Mouse (Mus musculus): ENCODE data around the gene Npc2. TPM values are rescaled to one million over a fixed set of nuclear protein-coding genes. Genes with fewer than 3 reads are reported as not detected.

The Npc2 gene
- polyA plus RNA-seq, 1 experiment from 2014 or later, result 52.0 TPM

DNA sequence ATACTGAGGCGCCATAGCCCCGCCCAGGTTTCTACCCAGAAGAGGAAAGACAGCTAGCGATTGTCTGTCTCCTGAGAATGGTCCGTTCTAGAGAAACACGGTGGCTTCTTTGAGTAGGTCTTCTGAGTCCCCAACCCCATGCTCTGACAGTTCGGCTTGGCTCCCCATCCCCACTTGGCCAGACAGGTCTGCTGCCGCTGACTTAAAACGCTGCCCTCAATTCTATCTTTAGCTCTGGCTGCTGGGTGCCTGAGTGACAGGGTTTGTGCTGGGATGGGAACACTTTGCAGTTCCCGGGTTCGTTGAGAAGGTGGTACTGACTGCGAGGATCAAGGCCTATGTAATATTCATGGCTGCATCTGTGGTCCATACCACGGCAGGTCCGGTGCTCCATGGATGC is 39.6 kb downstream of the Npc2 start:
- H3K4me1 ChIP-seq (ENCODE audit: control insufficient read depth, insufficient read depth, low read length), result no peaks in the 10 kb centered on the region
- no peak overlapping the region for H3K9ac ChIP-seq (ENCODE audit: low read depth, low read length)
- H3K4me3 ChIP-seq (ENCODE audit: low read depth, low read length), result no peak overlapping the region
- no peaks in the 10 kb centered on the region for H3K9me3 ChIP-seq (replicated peaks; ENCODE audit: control insufficient read depth, low read length)
- no peak for ATAC-seq (replicated peaks; ENCODE audit: insufficient number of reproducible peaks, low FRiP score, low TSS enrichment)
- no peaks in the 10 kb centered on the region for H3K36me3 ChIP-seq (ENCODE audit: control insufficient read depth, insufficient read depth, low read length)
- no peak overlapping the region for H3K27ac ChIP-seq (ENCODE audit: low read depth, low read length)
- H3K27me3 ChIP-seq (ENCODE audit: control insufficient read depth, insufficient read depth, low read length), result no peaks in the 10 kb centered on the region
- H3K4me2 ChIP-seq, result no peak overlapping the region; the same call in 1 of the 2 replicates
- WGBS (ENCODE audit: insufficient replicate concordance), result 45% methylated on average over 13 of the region's 13 CpGs

DNA sequence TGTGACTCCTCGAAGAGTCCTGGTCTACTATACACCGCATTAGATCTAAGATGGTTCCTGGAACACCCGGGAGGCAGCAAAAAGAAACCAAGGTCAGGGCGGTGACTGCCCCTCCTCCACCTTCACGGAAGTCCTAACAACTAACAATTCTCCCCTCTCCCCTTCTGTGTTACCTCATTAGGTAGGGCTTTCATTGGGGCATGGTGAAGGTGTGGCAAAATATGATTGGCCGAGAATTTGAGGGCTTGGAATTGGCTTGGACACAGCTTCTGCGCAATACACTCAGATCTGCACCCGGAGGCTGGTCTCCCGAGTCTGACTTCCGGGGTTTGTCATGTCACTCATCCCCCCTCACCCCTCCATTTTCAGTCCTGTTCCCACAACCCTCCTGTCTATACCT is 44.5 kb downstream of the Npc2 start:
- no peak overlapping the region for H3K9ac ChIP-seq (ENCODE audit: low read depth, low read length)
- ATAC-seq (replicated peaks; ENCODE audit: insufficient number of reproducible peaks, low FRiP score, low TSS enrichment), result no peak
- H3K4me3 ChIP-seq (ENCODE audit: low read depth, low read length), result no peak overlapping the region
- H3K36me3 ChIP-seq (ENCODE audit: control insufficient read depth, insufficient read depth, low read length), result no peaks in the 10 kb centered on the region
- 91% methylated on average over 10 of the region's 10 CpGs for WGBS (ENCODE audit: insufficient replicate concordance)
- H3K4me2 ChIP-seq, result no peak overlapping the region
- no peaks in the 10 kb centered on the region for H3K27me3 ChIP-seq (ENCODE audit: control insufficient read depth, insufficient read depth, low read length)
- H3K9me3 ChIP-seq (replicated peaks; ENCODE audit: control insufficient read depth, low read length), result no peaks in the 10 kb centered on the region
- H3K27ac ChIP-seq (ENCODE audit: low read depth, low read length), result no peak overlapping the region
- H3K4me1 ChIP-seq (ENCODE audit: control insufficient read depth, insufficient read depth, low read length), result no peaks in the 10 kb centered on the region

DNA sequence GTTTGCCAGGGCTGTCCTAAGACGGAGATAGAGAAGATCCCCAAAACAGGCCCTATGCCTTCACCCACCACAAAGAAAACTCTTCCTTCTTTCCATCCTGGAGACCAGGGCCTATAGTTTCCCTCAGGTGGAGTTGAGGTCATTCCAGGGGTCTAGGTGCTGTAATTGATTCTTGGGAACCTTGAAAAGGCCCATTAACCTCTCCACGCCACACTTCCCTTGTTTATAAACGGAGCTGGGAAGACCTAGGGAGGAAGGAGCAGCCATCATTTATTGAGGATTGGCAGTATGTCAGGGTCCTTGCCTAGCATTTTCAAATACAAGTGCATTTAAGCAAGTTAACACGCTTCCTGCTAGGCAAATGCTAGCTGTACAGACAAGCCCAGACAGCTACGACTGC is 45.5 kb downstream of the Npc2 start:
- no peak overlapping the region for H3K27ac ChIP-seq (ENCODE audit: low read depth, low read length)
- no peak overlapping the region for H3K4me2 ChIP-seq
- no peaks in the 10 kb centered on the region for H3K9me3 ChIP-seq (replicated peaks; ENCODE audit: control insufficient read depth, low read length)
- no peak for ATAC-seq (replicated peaks; ENCODE audit: insufficient number of reproducible peaks, low FRiP score, low TSS enrichment)
- H3K9ac ChIP-seq (ENCODE audit: low read depth, low read length), result no peak overlapping the region
- H3K4me3 ChIP-seq (ENCODE audit: low read depth, low read length), result no peak overlapping the region
- H3K27me3 ChIP-seq (ENCODE audit: control insufficient read depth, insufficient read depth, low read length), result no peaks in the 10 kb centered on the region
- no peaks in the 10 kb centered on the region for H3K36me3 ChIP-seq (ENCODE audit: control insufficient read depth, insufficient read depth, low read length)
- WGBS (ENCODE audit: insufficient replicate concordance), result 67% methylated on average over 5 of the region's 5 CpGs
- H3K4me1 ChIP-seq (ENCODE audit: control insufficient read depth, insufficient read depth, low read length), result no peaks in the 10 kb centered on the region

DNA sequence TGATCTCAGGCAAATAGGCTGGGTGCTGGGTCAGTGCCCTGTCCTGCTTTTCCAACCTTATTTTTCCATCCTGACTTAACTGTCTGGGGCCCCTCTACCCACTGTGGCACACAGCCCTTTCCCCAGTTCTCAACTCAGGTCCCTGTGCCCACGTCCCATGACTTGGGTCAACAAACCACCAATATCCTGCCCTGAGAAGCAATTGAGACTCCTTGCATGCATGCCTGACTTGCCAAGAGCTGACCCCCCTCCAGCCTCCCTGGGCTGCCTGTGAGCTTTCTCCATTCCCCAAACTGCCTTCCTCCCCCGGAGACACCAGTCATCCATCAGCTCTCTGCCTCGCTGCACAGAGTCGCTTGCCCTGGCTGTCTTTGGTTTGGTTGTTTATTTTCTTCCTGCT is 46.0 kb downstream of the Npc2 start:
- H3K4me1 ChIP-seq (ENCODE audit: control insufficient read depth, insufficient read depth, low read length), result no peaks in the 10 kb centered on the region
- no peak overlapping the region for H3K9ac ChIP-seq (ENCODE audit: low read depth, low read length)
- no peak overlapping the region for H3K27ac ChIP-seq (ENCODE audit: low read depth, low read length)
- 40% methylated on average over 4 of the region's 4 CpGs for WGBS (ENCODE audit: insufficient replicate concordance)
- ATAC-seq (replicated peaks; ENCODE audit: insufficient number of reproducible peaks, low FRiP score, low TSS enrichment), result no peak
- H3K36me3 ChIP-seq (ENCODE audit: control insufficient read depth, insufficient read depth, low read length), result no peaks in the 10 kb centered on the region
- H3K4me3 ChIP-seq (ENCODE audit: low read depth, low read length), result no peak overlapping the region
- H3K27me3 ChIP-seq (ENCODE audit: control insufficient read depth, insufficient read depth, low read length), result no peaks in the 10 kb centered on the region
- H3K4me2 ChIP-seq, result no peak overlapping the region
- no peaks in the 10 kb centered on the region for H3K9me3 ChIP-seq (replicated peaks; ENCODE audit: control insufficient read depth, low read length)

DNA sequence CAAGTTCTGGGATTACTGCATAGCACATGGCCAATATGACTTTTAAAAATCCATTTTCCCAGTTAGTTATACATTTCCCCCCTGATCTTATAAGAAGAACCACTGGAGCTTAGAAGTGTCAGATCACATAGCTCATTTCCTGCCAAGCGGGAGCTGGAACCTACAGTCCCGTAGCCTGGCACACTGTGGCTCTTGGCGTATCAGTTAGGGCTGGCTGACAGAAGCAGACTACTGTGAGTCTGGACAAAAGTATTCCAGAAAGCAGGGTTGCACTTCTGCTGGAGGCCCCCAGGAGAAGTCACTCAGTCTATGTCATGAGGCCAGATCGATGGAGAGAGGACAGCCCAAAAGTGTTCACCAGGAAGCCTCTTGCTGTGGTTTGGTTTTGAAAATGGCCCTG is 46.6 kb downstream of the Npc2 start:
- 77% methylated on average over 4 of the region's 4 CpGs for WGBS (ENCODE audit: insufficient replicate concordance)
- H3K36me3 ChIP-seq (ENCODE audit: control insufficient read depth, insufficient read depth, low read length), result no peaks in the 10 kb centered on the region
- no peak overlapping the region for H3K9ac ChIP-seq (ENCODE audit: low read depth, low read length)
- H3K27ac ChIP-seq (ENCODE audit: low read depth, low read length), result no peak overlapping the region
- H3K27me3 ChIP-seq (ENCODE audit: control insufficient read depth, insufficient read depth, low read length), result no peaks in the 10 kb centered on the region
- no peak overlapping the region for H3K4me3 ChIP-seq (ENCODE audit: low read depth, low read length)
- H3K4me1 ChIP-seq (ENCODE audit: control insufficient read depth, insufficient read depth, low read length), result no peaks in the 10 kb centered on the region
- no peak for ATAC-seq (replicated peaks; ENCODE audit: insufficient number of reproducible peaks, low FRiP score, low TSS enrichment)
- no peaks in the 10 kb centered on the region for H3K9me3 ChIP-seq (replicated peaks; ENCODE audit: control insufficient read depth, low read length)
- H3K4me2 ChIP-seq, result no peak overlapping the region

DNA sequence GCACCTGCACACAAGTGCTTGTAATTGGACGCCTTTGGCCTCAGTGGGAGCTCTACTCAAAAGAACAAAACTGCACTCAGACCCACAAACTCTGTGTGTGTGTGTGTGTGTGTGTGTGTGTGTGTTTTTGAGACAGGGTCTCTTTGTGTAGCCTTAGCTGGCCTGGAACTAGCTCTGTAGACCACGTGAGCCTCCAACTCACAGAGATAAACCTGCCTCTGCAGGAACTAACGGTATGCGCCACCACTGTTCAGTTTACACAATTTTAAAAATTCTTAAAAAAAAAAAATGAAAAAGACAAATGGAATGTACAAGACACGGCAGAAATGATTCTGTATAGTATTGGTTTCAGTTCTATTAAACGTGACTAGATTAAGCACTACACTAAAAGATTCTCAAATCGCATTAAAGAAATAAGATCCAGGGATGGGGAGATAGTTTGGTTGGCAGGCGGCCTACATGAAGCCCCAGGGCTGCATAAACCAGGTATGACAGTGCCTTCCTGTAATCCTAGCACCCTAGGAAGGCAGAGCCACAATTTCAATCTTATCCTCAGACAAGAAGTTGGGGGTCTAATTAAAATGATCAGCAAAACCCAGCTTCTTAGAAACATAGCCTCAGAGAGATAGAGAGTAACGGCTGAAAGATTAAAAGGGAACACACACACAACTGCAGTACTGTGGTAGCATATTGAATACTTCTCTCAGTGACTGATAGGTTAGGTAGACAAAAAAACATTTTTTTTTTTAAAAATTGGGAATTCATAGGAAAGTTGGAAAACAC is 54.3 kb downstream of the Npc2 start:
- Histone ChIP-seq H3K27me3 (ENCODE audit: control insufficient read depth, insufficient read depth, low read length) (no peaks in the 10 kb centered on the region), H3K9me3 (replicated peaks; ENCODE audit: control insufficient read depth, low read length) (no peaks in the 10 kb centered on the region), H3K27ac (ENCODE audit: low read depth, low read length) (no peak overlapping the region), H3K36me3 (ENCODE audit: control insufficient read depth, insufficient read depth, low read length) (no peaks in the 10 kb centered on the region), H3K4me2 (no peak overlapping the region), H3K9ac (ENCODE audit: low read depth, low read length) (no peak overlapping the region), H3K4me3 (ENCODE audit: low read depth, low read length) (no peak overlapping the region), H3K4me1 (ENCODE audit: control insufficient read depth, insufficient read depth, low read length) (no peaks in the 10 kb centered on the region)
- no peak for ATAC-seq (replicated peaks; ENCODE audit: insufficient number of reproducible peaks, low FRiP score, low TSS enrichment)
- WGBS (ENCODE audit: insufficient replicate concordance), result 82% methylated on average over 9 of the region's 9 CpGs

DNA sequence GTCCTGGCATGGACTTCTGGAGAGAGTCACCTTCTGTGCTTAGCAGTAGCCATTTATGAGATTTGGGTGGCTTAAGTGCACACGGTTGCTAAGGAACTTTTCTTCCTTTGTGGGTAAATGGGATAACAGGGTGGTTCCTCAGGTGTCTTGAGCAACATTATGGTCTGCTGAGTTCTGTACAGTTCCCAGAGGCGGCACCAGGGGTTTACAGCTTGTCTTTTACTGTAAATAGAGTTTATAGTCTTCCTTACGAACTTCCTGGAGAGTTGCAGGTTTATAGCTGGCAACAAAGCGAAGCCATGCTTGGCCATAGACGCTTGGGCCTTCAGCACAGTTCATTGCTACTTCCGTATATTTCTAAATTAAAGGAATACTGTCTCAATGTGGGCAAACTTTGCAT is 58.4 kb downstream of the Npc2 start:
- Histone ChIP-seq H3K9me3 (replicated peaks; ENCODE audit: control insufficient read depth, low read length) (no peaks in the 10 kb centered on the region), H3K4me2 (no peak overlapping the region), H3K4me1 (ENCODE audit: control insufficient read depth, insufficient read depth, low read length) (no peaks in the 10 kb centered on the region; the same call in 1 of the 2 replicates), H3K9ac (ENCODE audit: low read depth, low read length) (no peak overlapping the region), H3K4me3 (ENCODE audit: low read depth, low read length) (no peak overlapping the region), H3K27me3 (ENCODE audit: control insufficient read depth, insufficient read depth, low read length) (no peaks in the 10 kb centered on the region), H3K27ac (ENCODE audit: low read depth, low read length) (no peak overlapping the region), H3K36me3 (ENCODE audit: control insufficient read depth, insufficient read depth, low read length) (no peaks in the 10 kb centered on the region)
- no peak for ATAC-seq (replicated peaks; ENCODE audit: insufficient number of reproducible peaks, low FRiP score, low TSS enrichment)
- WGBS (ENCODE audit: insufficient replicate concordance), result 81% methylated on average over 6 of the region's 6 CpGs

DNA sequence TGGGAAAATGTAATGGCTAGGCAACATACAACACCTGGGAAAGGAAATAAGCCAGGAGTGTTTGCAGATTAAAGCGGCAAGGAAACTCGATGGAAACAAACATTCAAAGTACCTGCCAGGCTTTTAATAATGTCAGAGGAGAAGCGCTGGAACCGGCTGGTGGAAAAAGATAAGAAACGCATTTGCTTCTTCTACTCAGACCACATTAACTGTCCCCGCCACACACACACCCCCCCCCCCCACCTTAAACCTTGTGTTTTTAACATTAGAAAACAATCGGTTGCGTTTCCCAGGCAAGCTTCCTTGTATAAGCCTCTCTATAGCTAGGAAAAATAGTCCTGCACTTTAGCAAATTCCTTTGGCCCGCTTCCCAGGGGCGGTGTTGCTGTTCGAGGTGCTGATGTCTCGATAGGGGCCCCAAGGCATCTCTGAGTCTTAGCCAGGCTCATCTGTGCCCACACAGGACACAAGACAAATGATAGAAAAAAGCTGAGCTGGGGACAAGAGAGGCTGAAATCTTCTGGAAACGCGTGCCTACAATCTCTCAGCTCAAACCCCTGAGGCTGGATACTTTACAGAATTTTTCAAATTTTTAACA is 63.0 kb downstream of the Npc2 start:
- WGBS (ENCODE audit: insufficient replicate concordance), result 11% methylated on average over 14 of the region's 14 CpGs

DNA sequence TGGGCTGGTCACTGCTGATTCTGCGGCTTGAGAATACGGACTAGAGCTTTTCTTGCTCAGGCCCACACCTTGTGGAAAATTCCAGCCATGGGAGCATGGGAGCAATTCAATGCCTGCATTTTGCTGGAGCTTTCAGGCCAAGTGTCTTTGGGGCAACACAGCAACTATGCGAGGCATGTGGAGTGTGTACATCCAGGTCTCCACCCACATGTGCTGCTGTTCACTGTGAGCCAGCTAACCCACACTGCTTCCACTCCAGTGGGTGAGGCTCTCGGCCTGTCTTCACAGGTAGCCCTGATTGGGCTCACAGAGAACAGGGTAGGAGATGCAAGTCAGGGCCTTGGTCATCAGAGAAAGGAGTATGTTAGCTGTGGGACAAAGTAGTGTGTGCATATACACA is 65.1 kb downstream of the Npc2 start:
- Histone ChIP-seq H3K27me3 (ENCODE audit: control insufficient read depth, insufficient read depth, low read length) (no peaks in the 10 kb centered on the region), H3K27ac (ENCODE audit: low read depth, low read length) (no peak overlapping the region), H3K4me1 (ENCODE audit: control insufficient read depth, insufficient read depth, low read length) (no peaks in the 10 kb centered on the region; the same call in 1 of the 2 replicates), H3K4me2 (no peak overlapping the region), H3K9me3 (replicated peaks; ENCODE audit: control insufficient read depth, low read length) (no peaks in the 10 kb centered on the region), H3K9ac (ENCODE audit: low read depth, low read length) (no peak overlapping the region), H3K36me3 (ENCODE audit: control insufficient read depth, insufficient read depth, low read length) (no peaks in the 10 kb centered on the region), H3K4me3 (ENCODE audit: low read depth, low read length) (no peak overlapping the region)
- 61% methylated on average over 4 of the region's 4 CpGs for WGBS (ENCODE audit: insufficient replicate concordance)
- no peak for ATAC-seq (replicated peaks; ENCODE audit: insufficient number of reproducible peaks, low FRiP score, low TSS enrichment)

More for the DNA sequence above, 63.0 kb downstream of the Npc2 start:
- Histone ChIP-seq H3K4me1 (ENCODE audit: control insufficient read depth, insufficient read depth, low read length) (no peaks in the 10 kb centered on the region; the same call in 1 of the 2 replicates), H3K4me3 (ENCODE audit: low read depth, low read length) (no peak overlapping the region), H3K27ac (ENCODE audit: low read depth, low read length) (no peak overlapping the region; the same call in 1 of the 2 replicates), H3K36me3 (ENCODE audit: control insufficient read depth, insufficient read depth, low read length) (no peaks in the 10 kb centered on the region), H3K27me3 (ENCODE audit: control insufficient read depth, insufficient read depth, low read length) (no peaks in the 10 kb centered on the region), H3K9me3 (replicated peaks; ENCODE audit: control insufficient read depth, low read length) (no peaks in the 10 kb centered on the region), H3K9ac (ENCODE audit: low read depth, low read length) (no peak overlapping the region), H3K4me2 (no peak overlapping the region)
- ATAC-seq (replicated peaks; ENCODE audit: insufficient number of reproducible peaks, low FRiP score, low TSS enrichment), result no peak
